Mouse (Mus musculus) embryonic facial prominence, embryonic 11.5 days (tissue): ENCODE data around the gene Srd5a1. TPM values are rescaled to one million over a fixed set of nuclear protein-coding genes. Genes with fewer than 3 reads are reported as not detected.

ENCODE experiments used
- ATAC-seq: fragments of 200-750 bp; cut with Nextera tagmentation; replicated peaks from 2 replicates; pipeline ENCODE4 v1.8.0; 2017; ENCODE audit warnings: low read depth; ENCODE audit not compliant: insufficient number of reproducible peaks, low FRiP score, low TSS enrichment
- DNase-seq: peaks from one replicate; pipeline ENCODE4 v3.0.0-alpha.2; 2015; ENCODE audit warnings: low spot score
- H3K27ac ChIP-seq: fragments of 300-500 bp; sonication (generic); replicated peaks from 2 replicates; pipeline ENCODE4 v1.5.1; 2014; ENCODE audit warnings: mild to moderate bottlenecking, low read depth, low read length, control low read depth
- H3K27me3 ChIP-seq: fragments of 300-500 bp; sonication (generic); 2 replicates; pipeline ENCODE4 v1.6.1; 2014; ENCODE audit warnings: mild to moderate bottlenecking, low read length, moderate library complexity, mixed read lengths; ENCODE audit not compliant: control insufficient read depth, insufficient read depth
- H3K36me3 ChIP-seq: fragments of 300-500 bp; sonication (generic); replicated peaks from 2 replicates; pipeline ENCODE4 v1.6.1; 2014; ENCODE audit warnings: low read depth, mild to moderate bottlenecking, low read length, moderate library complexity, mixed read lengths; ENCODE audit not compliant: control insufficient read depth, insufficient read depth
- H3K4me1 ChIP-seq: fragments of 300-500 bp; sonication (generic); 2 replicates; pipeline ENCODE4 v1.6.1; 2014; ENCODE audit warnings: low read length, mixed read lengths; ENCODE audit not compliant: control insufficient read depth, insufficient read depth
- H3K4me2 ChIP-seq: fragments of 300-500 bp; sonication (generic); 2 replicates; pipeline ENCODE4 v1.6.1; 2014; ENCODE audit warnings: low read depth, mild to moderate bottlenecking, control low read depth, low read length, moderate library complexity
- H3K4me3 ChIP-seq: fragments of 300-500 bp; sonication (generic); 2 replicates; pipeline ENCODE4 v1.5.1; 2014; ENCODE audit warnings: low read depth, low read length, control low read depth
- H3K9ac ChIP-seq: fragments of 300-500 bp; sonication (generic); replicated peaks from 2 replicates; pipeline ENCODE4 v1.6.1; 2014; ENCODE audit warnings: mild to moderate bottlenecking, control low read depth, low read length
- H3K9me3 ChIP-seq: fragments of 300-500 bp; sonication (generic); replicated peaks from 2 replicates; pipeline ENCODE4 v1.6.1; 2016; ENCODE audit warnings: mild to moderate bottlenecking, low read length, inconsistent platforms, mixed read lengths; ENCODE audit not compliant: control insufficient read depth
- WGBS: fragments of 180-500 bp; shearing (Covaris S2); extraction: QIAGEN DNeasy Blood & Tissue Kit; methylation state at CpG from one replicate; pipeline ENCODE4 v1.1.7; 2014; 5-methylcytosine and 5-hydroxymethylcytosine counted together
- polyA plus RNA-seq: library from polyadenylated mRNA; unstranded; fragments of >200 nt; fragmentation: Nextera tagmentation; extraction: Ambion mirVana; gene quantifications from 2 replicates; pipeline ENCODE4 v1.2.1, GENCODE M21; 2014

Gene Srd5a1
- polyA plus RNA-seq, 1 experiment from 2014 or later: 20.8 TPM

- H3K27me3 ChIP-seq: no peaks in the 10 kb centered on the region
- no peak overlapping the region for H3K4me2 ChIP-seq
- peak; percentile 70 for DNase-seq
- H3K4me3 ChIP-seq: no peak overlapping the region
- no peaks in the 10 kb centered on the region for H3K4me1 ChIP-seq
- no peak for ATAC-seq
- no peaks in the 10 kb centered on the region for H3K9me3 ChIP-seq
- H3K9ac ChIP-seq: no peak overlapping the region
- no peaks in the 10 kb centered on the region for H3K36me3 ChIP-seq
- H3K27ac ChIP-seq: no peak overlapping the region
Observed at GRCm38 (mm10) chr13:69556728-69557127, 54.5 kb downstream of the Srd5a1 start.

GRCm38 (mm10) chr13:69555957-69556482 is 55.2 kb downstream of the Srd5a1 start:
- DNase-seq (no peak), ATAC-seq (no peak)
- Histone ChIP-seq H3K4me1 (no peaks in the 10 kb centered on the region), H3K9me3 (no peaks in the 10 kb centered on the region), H3K9ac (no peak overlapping the region), H3K27me3 (no peaks in the 10 kb centered on the region), H3K4me2 (no peak overlapping the region), H3K36me3 (no peaks in the 10 kb centered on the region), H3K4me3 (no peak overlapping the region), H3K27ac (no peak overlapping the region)
- WGBS: 87% methylated on average over 6 of the region's 6 CpGs

- 33% methylated on average over 8 of the region's 8 CpGs for WGBS
- H3K9ac ChIP-seq: no peak overlapping the region
- H3K9me3 ChIP-seq: no peaks in the 10 kb centered on the region
- no peaks in the 10 kb centered on the region for H3K36me3 ChIP-seq
- H3K4me1 ChIP-seq: no peaks in the 10 kb centered on the region
- DNase-seq (no peak), ATAC-seq (no peak)
- no peak overlapping the region for H3K27ac ChIP-seq
- H3K4me2 ChIP-seq: no peak overlapping the region
- no peaks in the 10 kb centered on the region for H3K27me3 ChIP-seq
- no peak overlapping the region for H3K4me3 ChIP-seq
Observed at GRCm38 (mm10) chr13:69555045-69555444, 56.2 kb downstream of the Srd5a1 start.

- ATAC-seq: no peak
Observed at GRCm38 (mm10) chr13:69554255-69554654, 57.0 kb downstream of the Srd5a1 start.

GRCm38 (mm10) chr13:69553024-69553423 is 58.2 kb downstream of the Srd5a1 start:
- ATAC-seq: no peak
- no peak overlapping the region for H3K4me2 ChIP-seq
- no peak overlapping the region for H3K9ac ChIP-seq
- H3K4me1 ChIP-seq: no peaks in the 10 kb centered on the region
- no peak overlapping the region for H3K27ac ChIP-seq
- no peaks in the 10 kb centered on the region for H3K36me3 ChIP-seq
- no peaks in the 10 kb centered on the region for H3K9me3 ChIP-seq
- DNase-seq: peak; percentile 56
- no peak overlapping the region for H3K4me3 ChIP-seq
- H3K27me3 ChIP-seq: no peaks in the 10 kb centered on the region
- 21% methylated on average over 5 of the region's 5 CpGs for WGBS

More at GRCm38 (mm10) chr13:69554255-69554654, 57.0 kb downstream of the Srd5a1 start:
- no peak overlapping the region for H3K27ac ChIP-seq
- no peak for DNase-seq
- no peaks in the 10 kb centered on the region for H3K36me3 ChIP-seq
- WGBS: 76% methylated on average over 9 of the region's 9 CpGs
- no peaks in the 10 kb centered on the region for H3K9me3 ChIP-seq
- no peaks in the 10 kb centered on the region for H3K27me3 ChIP-seq
- H3K4me1 ChIP-seq: no peaks in the 10 kb centered on the region
- no peak overlapping the region for H3K4me3 ChIP-seq
- no peak overlapping the region for H3K9ac ChIP-seq
- no peak overlapping the region for H3K4me2 ChIP-seq

GRCm38 (mm10) chr13:69550831-69551230 is 60.4 kb downstream of the Srd5a1 start:
- H3K27me3 ChIP-seq: no peaks in the 10 kb centered on the region
- no peak for ATAC-seq
- no peaks in the 10 kb centered on the region for H3K36me3 ChIP-seq
- H3K4me3 ChIP-seq: no peak overlapping the region
- no peaks in the 10 kb centered on the region for H3K9me3 ChIP-seq
- DNase-seq: no peak
- 81% methylated on average over 2 of the region's 2 CpGs for WGBS
- no peak overlapping the region for H3K4me2 ChIP-seq
- no peaks in the 10 kb centered on the region for H3K4me1 ChIP-seq
- H3K27ac ChIP-seq: no peak overlapping the region
- H3K9ac ChIP-seq: no peak overlapping the region

- H3K4me2 ChIP-seq: no peak overlapping the region
- H3K4me3 ChIP-seq: no peak overlapping the region
- no peaks in the 10 kb centered on the region for H3K27me3 ChIP-seq
- DNase-seq (no peak), ATAC-seq (no peak)
- no peak overlapping the region for H3K9ac ChIP-seq
- no peaks in the 10 kb centered on the region for H3K4me1 ChIP-seq
- no peak overlapping the region for H3K27ac ChIP-seq
- H3K9me3 ChIP-seq: no peaks in the 10 kb centered on the region
- WGBS: 44% methylated on average over 8 of the region's 8 CpGs
- no peaks in the 10 kb centered on the region for H3K36me3 ChIP-seq
Observed at GRCm38 (mm10) chr13:69549980-69550379, 61.3 kb downstream of the Srd5a1 start.

GRCm38 (mm10) chr13:69547488-69548180 is 63.6 kb downstream of the Srd5a1 start:
- Histone ChIP-seq H3K4me2 (no peak overlapping the region), H3K9ac (no peak overlapping the region), H3K36me3 (no peaks in the 10 kb centered on the region), H3K4me1 (no peaks in the 10 kb centered on the region), H3K27me3 (no peaks in the 10 kb centered on the region), H3K4me3 (no peak overlapping the region), H3K9me3 (no peaks in the 10 kb centered on the region), H3K27ac (no peak overlapping the region)
- ATAC-seq (no peak), DNase-seq (no peak)
- 68% methylated on average over 16 of the region's 16 CpGs for WGBS
